Mouse (Mus musculus) brain, embryonic 18.5 days (tissue): ENCODE data around the gene Ptov1.
"Not testable (repeated sequence)": the region's sequence is repeated elsewhere in the genome, so short reads cannot be mapped to it uniquely, and the experiment has no call there.

ENCODE experiments used
- DNase-seq: peaks from one replicate; pipeline ENCODE4 v3.0.0-alpha.2; 2012; ENCODE audit warnings: low read depth, low spot score

The Ptov1 gene

GRCm38 (mm10) chr7:44888256-44889105 is 18.9 kb upstream of the Ptov1 start:
- no peak for DNase-seq

GRCm38 (mm10) chr7:44886964-44887363 is 17.4 kb upstream of the Ptov1 start:
- no peak for DNase-seq

- no peak for DNase-seq
These were observed 15.0 kb upstream of the Ptov1 start for GRCm38 (mm10) chr7:44884637-44885036.

GRCm38 (mm10) chr7:44883036-44883435 is 13.4 kb upstream of the Ptov1 start:
- no peak for DNase-seq

GRCm38 (mm10) chr7:44877833-44878232 is 8.2 kb upstream of the Ptov1 start:
- DNase-seq, result no peak

GRCm38 (mm10) chr7:44871774-44872173 is 2.2 kb upstream of the Ptov1 start:
- DNase-seq, result not testable (repeated sequence)

- DNase-seq, result no peak
These were observed 1.6 kb upstream of the Ptov1 start for GRCm38 (mm10) chr7:44871181-44871580.

GRCm38 (mm10) chr7:44870614-44871013 is 1.0 kb upstream of the Ptov1 start:
- DNase-seq, result no peak

- no peak for DNase-seq
These were observed 480 bp downstream of the Ptov1 start for GRCm38 (mm10) chr7:44868919-44869696.

- no peak for DNase-seq
These were observed 1.1 kb downstream of the Ptov1 start for GRCm38 (mm10) chr7:44868465-44868864.

GRCm38 (mm10) chr7:44867802-44868201 is 1.8 kb downstream of the Ptov1 start:
- no peak for DNase-seq

- DNase-seq, result no peak
These were observed 2.4 kb downstream of the Ptov1 start for GRCm38 (mm10) chr7:44867010-44867702.

GRCm38 (mm10) chr7:44866276-44867009 is 3.1 kb downstream of the Ptov1 start:
- DNase-seq, result no peak

- no peak for DNase-seq
These were observed 4.7 kb downstream of the Ptov1 start for GRCm38 (mm10) chr7:44864595-44865542.

- no peak for DNase-seq
These were observed 5.5 kb downstream of the Ptov1 start for GRCm38 (mm10) chr7:44863982-44864494.

GRCm38 (mm10) chr7:44863210-44863609 is 6.4 kb downstream of the Ptov1 start:
- DNase-seq, result no peak

GRCm38 (mm10) chr7:44862434-44862833 is 7.2 kb downstream of the Ptov1 start:
- DNase-seq, result no peak

- no peak for DNase-seq
These were observed 8.2 kb downstream of the Ptov1 start for GRCm38 (mm10) chr7:44861429-44861816.

GRCm38 (mm10) chr7:44860576-44861428 is 8.8 kb downstream of the Ptov1 start:
- DNase-seq, result no peak
